Mouse (Mus musculus) stomach, postnatal 0 days (tissue): ENCODE measurements at regions not wholly inside any gene's neighbourhood (a gene's known extent, or its start where the extent isn't known, plus 50 kb on each side); places are given as distances from the start of the nearest gene placed in this dataset.
A peak's percentile ranks its signal among the peaks of the same experiment; 100 is the strongest.
"Not testable (repeated sequence)": the region's sequence is repeated elsewhere in the genome, so short reads cannot be mapped to it uniquely, and the experiment has no call there.

Experiments used
- ATAC-seq: fragments of 200-750 bp; cut with Nextera tagmentation; 2 replicates; pipeline ENCODE4 v1.8.0; 2017; ENCODE audit not compliant: low FRiP score, low TSS enrichment
- DNase-seq: peaks from one replicate; pipeline ENCODE4 v3.0.0-alpha.2; 2016; ENCODE audit warnings: low spot score
- H3K27ac ChIP-seq: fragments of 300-500 bp; sonication (generic); replicated peaks from 2 replicates; pipeline ENCODE4 v1.5.1; 2014; ENCODE audit warnings: mild to moderate bottlenecking, control low read depth
- H3K27me3 ChIP-seq: fragments of 300-500 bp; sonication (generic); 2 replicates; pipeline ENCODE4 v1.6.1; 2014; ENCODE audit warnings: low read length; ENCODE audit not compliant: control insufficient read depth, insufficient read depth
- H3K36me3 ChIP-seq: fragments of 300-500 bp; sonication (generic); 2 replicates; pipeline ENCODE4 v1.6.1; 2014; ENCODE audit warnings: low read length, mixed read lengths; ENCODE audit not compliant: control insufficient read depth, insufficient read depth
- H3K4me1 ChIP-seq: fragments of 300-500 bp; sonication (generic); replicated peaks from 2 replicates; pipeline ENCODE4 v1.6.1; 2014; ENCODE audit warnings: antibody characterized with exemption; ENCODE audit not compliant: control insufficient read depth, insufficient read depth
- H3K4me2 ChIP-seq: fragments of 300-500 bp; sonication (generic); replicated peaks from 2 replicates; pipeline ENCODE4 v1.6.1; 2014; ENCODE audit warnings: low read depth, mild to moderate bottlenecking, control low read depth, moderate library complexity
- H3K4me3 ChIP-seq: fragments of 300-500 bp; sonication (generic); 2 replicates; pipeline ENCODE4 v1.5.1; 2014; ENCODE audit warnings: low read depth, low read length, control low read depth
- H3K9ac ChIP-seq: fragments of 300-500 bp; sonication (generic); 2 replicates; pipeline ENCODE4 v1.6.1; 2014; ENCODE audit warnings: mild to moderate bottlenecking, low read length, control low read depth, mixed read lengths
- H3K9me3 ChIP-seq: fragments of 300-500 bp; sonication (generic); 2 replicates; pipeline ENCODE4 v1.6.1; 2016; ENCODE audit warnings: low read length; ENCODE audit not compliant: control insufficient read depth
- CTCF ChIP-seq: IDR thresholded peaks from 2 replicates; pipeline ENCODE4 v1.5.1; 2016; ENCODE audit warnings: antibody characterized with exemption, low read depth, mild to moderate bottlenecking, moderate library complexity
- EP300 ChIP-seq: optimal IDR thresholded peaks from 2 replicates; pipeline ENCODE3; 2016; ENCODE audit warnings: antibody characterized with exemption
- WGBS: fragments of 180-500 bp; shearing (Covaris S2); extraction: QIAGEN DNeasy Blood & Tissue Kit; methylation state at CpG from one replicate; pipeline ENCODE4 v1.1.7; 2014; 5-methylcytosine and 5-hydroxymethylcytosine counted together

DNA sequence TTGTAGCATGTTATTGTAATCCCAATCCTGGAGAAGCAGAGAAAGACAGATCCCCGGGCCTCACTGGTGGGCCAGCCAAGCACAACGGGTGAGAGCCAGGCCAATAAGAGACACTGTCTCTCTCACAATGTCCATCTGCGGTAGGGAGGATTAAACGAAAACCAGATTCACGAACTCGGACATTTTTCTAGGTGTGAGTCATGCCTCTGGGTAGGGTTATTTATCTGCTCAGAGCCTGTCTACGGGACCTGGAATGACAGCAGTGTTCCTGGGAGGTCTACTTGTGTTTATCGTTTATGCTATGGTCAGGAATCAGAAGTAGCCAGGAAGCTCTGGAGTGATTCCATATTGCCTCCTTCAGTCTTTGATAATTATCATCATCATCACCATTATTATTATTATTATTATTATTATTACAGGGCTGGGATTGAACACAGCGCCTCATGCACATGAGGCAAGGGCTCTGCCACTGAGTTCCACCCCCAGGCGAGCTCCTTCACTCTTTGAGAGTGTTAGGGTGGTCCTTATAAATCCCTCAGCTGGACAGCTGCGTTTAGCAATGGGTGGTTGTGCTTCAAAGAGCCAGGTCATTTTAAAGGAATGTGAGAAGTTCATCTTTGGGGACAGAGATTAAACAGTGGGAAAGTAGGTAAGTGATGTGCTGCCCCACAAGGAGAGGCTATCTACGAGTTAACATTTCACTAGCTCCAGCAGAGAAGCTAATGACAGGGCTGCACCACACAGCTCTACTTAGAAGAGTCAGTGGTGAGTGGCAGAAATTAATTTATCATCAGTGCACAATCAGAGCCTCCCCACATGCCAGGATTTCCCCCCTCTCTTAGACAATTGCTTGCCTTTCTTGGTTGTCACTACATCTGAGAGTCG, 116.3 kb downstream of the Enc1 start:
- 31% methylated on average over 13 of the region's 13 CpGs for WGBS
- Histone ChIP-seq H3K27me3 (no peaks in the 10 kb centered on the region), H3K9me3 (no peaks in the 10 kb centered on the region), H3K36me3 (no peaks in the 10 kb centered on the region), H3K4me2 (no peak overlapping the region), H3K27ac (no peak overlapping the region), H3K4me3 (no peak overlapping the region), H3K9ac (no peak overlapping the region), H3K4me1 (no peaks in the 10 kb centered on the region)
- DNase-seq = no peak
- TF ChIP-seq CTCF = no peak
- TF ChIP-seq EP300 = no peak
- ATAC-seq = peak; percentile 30; the same call in 1 of the 2 replicates

DNA sequence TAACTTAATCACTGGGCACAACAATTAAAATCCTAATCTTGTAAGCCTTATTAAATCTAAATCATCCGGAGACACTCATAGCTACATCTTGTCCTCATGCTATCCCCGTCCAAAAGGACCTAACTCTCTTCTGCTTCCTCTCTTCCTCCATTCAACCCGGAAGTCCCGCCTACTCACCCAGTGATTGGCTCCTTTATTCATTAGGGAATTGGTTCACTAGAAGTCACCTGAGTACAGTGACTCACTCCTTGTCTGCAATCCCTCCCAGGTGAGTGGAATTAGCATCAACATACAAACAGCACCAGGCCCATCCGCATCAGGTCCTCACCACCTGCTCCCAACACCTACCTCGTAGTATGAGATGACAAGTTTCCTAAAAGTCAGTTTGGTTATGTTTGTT, 114.5 kb downstream of the Enc1 start:
- H3K9me3 ChIP-seq, H3K4me2 ChIP-seq, H3K27me3 ChIP-seq, H3K4me3 ChIP-seq, H3K4me1 ChIP-seq, H3K9ac ChIP-seq, DNase-seq, H3K36me3 ChIP-seq, H3K27ac ChIP-seq: not testable (repeated sequence)
- ATAC-seq = peak; percentile 14; the same call in 1 of the 2 replicates
- WGBS = 92% methylated on average over 6 of the region's 6 CpGs

DNA sequence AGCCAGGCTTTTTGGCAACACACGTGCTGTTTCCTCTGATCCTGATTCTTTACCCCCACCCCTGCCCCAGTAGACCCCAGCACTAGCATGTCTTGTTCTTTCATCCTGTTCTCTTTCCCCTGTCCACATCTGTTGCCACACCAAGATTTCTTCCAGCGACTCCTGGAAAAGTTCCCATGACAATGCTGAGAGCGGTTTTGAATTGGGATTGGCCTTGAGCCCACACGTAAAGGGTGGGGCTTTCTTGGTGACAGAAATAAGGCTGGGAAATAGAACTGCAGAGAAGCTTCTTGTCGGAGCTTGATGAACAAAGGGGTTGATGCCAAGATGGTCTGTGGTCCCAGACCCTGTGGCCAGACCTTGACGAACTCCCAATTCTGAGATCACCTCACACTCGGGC, 106.8 kb downstream of the Enc1 start:
- Histone ChIP-seq H3K36me3 (no peaks in the 10 kb centered on the region), H3K4me3 (no peak overlapping the region), H3K9ac (no peak overlapping the region), H3K4me2 (no peak overlapping the region), H3K27ac (no peak overlapping the region), H3K4me1 (no peaks in the 10 kb centered on the region), H3K27me3 (no peaks in the 10 kb centered on the region), H3K9me3 (no peaks in the 10 kb centered on the region)
- TF ChIP-seq EP300 = no peak
- WGBS = 53% methylated on average over 7 of the region's 7 CpGs
- DNase-seq (no peak), ATAC-seq (no peak)

DNA sequence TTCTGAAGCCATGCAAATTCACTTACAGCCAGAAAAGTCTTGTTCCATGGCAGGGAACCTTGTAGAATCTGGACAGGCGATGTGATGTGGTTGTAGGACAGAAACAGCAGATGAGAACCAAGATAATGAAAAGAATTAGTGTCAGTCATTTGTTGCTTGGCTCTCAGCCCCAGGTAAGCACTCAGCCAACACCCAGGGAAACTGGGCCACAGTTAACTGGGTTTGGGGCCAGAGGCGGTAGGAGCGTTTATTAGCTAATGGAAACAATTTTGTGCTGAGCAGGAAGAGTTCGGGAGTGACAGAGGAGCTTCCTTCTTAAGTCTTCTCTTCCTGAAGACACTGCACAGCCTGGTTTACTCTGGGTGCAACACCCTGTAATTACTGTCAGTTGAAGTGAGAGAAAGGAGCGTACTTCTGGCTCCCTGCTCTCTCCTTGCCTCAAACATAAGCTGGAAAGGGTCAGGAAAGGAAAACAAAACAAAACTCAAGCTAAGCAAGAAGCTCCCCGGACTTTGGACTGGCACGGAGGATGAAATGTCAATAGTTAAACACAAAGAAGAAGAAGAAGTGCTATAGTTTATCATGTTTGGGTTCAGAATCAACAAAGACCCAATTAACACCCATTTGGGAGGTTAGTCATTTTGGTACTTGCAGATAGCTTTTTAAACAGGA, 100.4 kb downstream of the Enc1 start:
- Histone ChIP-seq H3K9ac (no peak overlapping the region), H3K27ac (peak overlapping the region; percentile 14; the same call in 1 of the 2 replicates), H3K4me1 (no peaks in the 10 kb centered on the region), H3K4me3 (no peak overlapping the region), H3K36me3 (no peaks in the 10 kb centered on the region), H3K9me3 (no peaks in the 10 kb centered on the region), H3K27me3 (no peaks in the 10 kb centered on the region), H3K4me2 (no peak overlapping the region)
- no peak for DNase-seq
- WGBS = 22% methylated on average over 7 of the region's 7 CpGs
- ATAC-seq = peak; percentile 39; the same call in 1 of the 2 replicates
- TF ChIP-seq EP300 (no peak), CTCF (no peak)

DNA sequence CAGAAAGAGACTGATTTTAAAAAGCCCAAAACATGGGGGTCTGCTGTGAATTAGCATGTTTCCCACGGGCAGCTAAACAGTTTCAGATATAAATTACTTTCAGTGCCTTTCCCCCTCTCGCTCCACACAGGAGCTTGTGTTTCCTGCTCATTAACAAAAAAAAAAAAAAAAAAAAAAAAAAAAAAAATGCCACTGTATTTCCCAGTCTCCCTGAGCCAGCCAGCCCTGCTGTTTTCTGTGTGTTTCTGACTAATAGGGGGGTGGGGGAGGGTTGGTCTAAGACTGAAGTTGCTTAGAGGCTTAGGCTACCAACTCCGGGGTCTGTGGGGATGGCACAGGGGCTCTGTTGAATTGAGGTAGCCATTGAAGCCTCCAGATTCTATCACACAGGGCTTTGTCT, 97.0 kb downstream of the Enc1 start:
- Histone ChIP-seq H3K9me3 (no peaks in the 10 kb centered on the region), H3K36me3 (no peaks in the 10 kb centered on the region), H3K4me2 (no peak overlapping the region), H3K27ac (no peak overlapping the region), H3K27me3 (no peaks in the 10 kb centered on the region; the same call in 1 of the 2 replicates), H3K9ac (no peak overlapping the region), H3K4me3 (no peak overlapping the region), H3K4me1 (no peaks in the 10 kb centered on the region)
- ATAC-seq = no peak
- WGBS = 20% methylated on average over 3 of the region's 3 CpGs
- DNase-seq = no peak
- TF ChIP-seq CTCF = no peak
- no peak for TF ChIP-seq EP300

DNA sequence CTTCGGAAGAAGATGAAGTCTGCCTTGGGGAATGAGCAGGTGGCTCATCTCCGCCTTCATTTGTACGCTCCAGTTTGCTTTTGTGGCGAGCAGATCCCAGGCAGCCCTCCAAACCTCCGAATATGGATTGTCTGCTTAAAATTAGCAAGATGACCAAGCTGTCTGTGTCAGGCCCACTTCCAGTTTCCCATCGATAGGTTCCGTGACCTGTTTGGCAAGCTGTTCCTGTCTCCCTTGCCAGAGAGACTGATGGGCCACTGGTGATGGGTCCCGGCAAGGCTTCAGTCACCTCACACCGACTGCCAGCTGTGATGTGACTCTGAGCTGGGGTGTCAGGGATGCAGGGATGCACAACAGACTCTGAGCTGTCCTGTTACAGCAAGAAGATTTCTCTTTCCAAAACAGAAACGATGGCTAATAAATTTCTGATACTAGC, 96.4 kb downstream of the Enc1 start:
- Histone ChIP-seq H3K9ac (no peak overlapping the region), H3K9me3 (no peaks in the 10 kb centered on the region), H3K4me1 (no peaks in the 10 kb centered on the region), H3K4me2 (no peak overlapping the region), H3K36me3 (no peaks in the 10 kb centered on the region), H3K27ac (peak overlapping the region; percentile 40; the same call in 1 of the 2 replicates), H3K27me3 (no peaks in the 10 kb centered on the region; the same call in 1 of the 2 replicates), H3K4me3 (no peak overlapping the region)
- DNase-seq (no peak), ATAC-seq (peak; percentile 21; the same call in 1 of the 2 replicates)
- WGBS = 49% methylated on average over 10 of the region's 10 CpGs
- TF ChIP-seq CTCF = no peak
- no peak for TF ChIP-seq EP300
